Mouse (Mus musculus) intestine, embryonic 15.5 days (tissue): ENCODE measurements around the gene Col18a1. TPM values are rescaled to one million over a fixed set of nuclear protein-coding genes. Genes with fewer than 3 reads are reported as not detected.

ENCODE experiments used
- ATAC-seq: fragments of 200-750 bp; cut with Nextera tagmentation; 2 replicates; pipeline ENCODE4 v1.8.0; 2017; ENCODE audit warnings: moderate TSS enrichment, moderate library complexity
- H3K27ac ChIP-seq: fragments of 300-500 bp; sonication (generic); 2 replicates; pipeline ENCODE4 v1.5.1; 2015; ENCODE audit warnings: mild to moderate bottlenecking, inconsistent platforms
- H3K27me3 ChIP-seq: fragments of 300-500 bp; sonication (generic); replicated peaks from 2 replicates; pipeline ENCODE4 v1.6.1; 2015; ENCODE audit warnings: inconsistent platforms
- H3K36me3 ChIP-seq: fragments of 300-500 bp; sonication (generic); 2 replicates; pipeline ENCODE4 v1.6.1; 2015; ENCODE audit warnings: inconsistent platforms
- H3K4me1 ChIP-seq: fragments of 300-500 bp; sonication (generic); replicated peaks from 2 replicates; pipeline ENCODE4 v1.6.1; 2015; ENCODE audit warnings: inconsistent platforms
- H3K4me2 ChIP-seq: fragments of 300-500 bp; sonication (generic); replicated peaks from 2 replicates; pipeline ENCODE4 v1.6.1; 2015; ENCODE audit warnings: mild to moderate bottlenecking, inconsistent platforms
- H3K4me3 ChIP-seq: fragments of 300-500 bp; sonication (generic); replicated peaks from 2 replicates; pipeline ENCODE4 v1.5.1; 2015; ENCODE audit warnings: inconsistent platforms
- H3K9ac ChIP-seq: fragments of 300-500 bp; sonication (generic); 2 replicates; pipeline ENCODE4 v1.6.1; 2015; ENCODE audit warnings: inconsistent platforms
- H3K9me3 ChIP-seq: fragments of 300-500 bp; sonication (generic); 2 replicates; pipeline ENCODE4 v1.6.1; 2016; ENCODE audit warnings: inconsistent platforms
- WGBS: fragments of 180-500 bp; shearing (Covaris S2); methylation state at CpG from one replicate; pipeline ENCODE4 v1.1.7; 2015; 5-methylcytosine and 5-hydroxymethylcytosine counted together
- polyA plus RNA-seq: library from polyadenylated mRNA; unstranded; fragments of >200 nt; fragmentation: Nextera tagmentation; extraction: Ambion mirVana; gene quantifications from 2 replicates; pipeline ENCODE4 v1.2.1, GENCODE M21; 2015

The Col18a1 gene
- polyA plus RNA-seq, 1 experiment from 2014 or later: 59.5 TPM

DNA sequence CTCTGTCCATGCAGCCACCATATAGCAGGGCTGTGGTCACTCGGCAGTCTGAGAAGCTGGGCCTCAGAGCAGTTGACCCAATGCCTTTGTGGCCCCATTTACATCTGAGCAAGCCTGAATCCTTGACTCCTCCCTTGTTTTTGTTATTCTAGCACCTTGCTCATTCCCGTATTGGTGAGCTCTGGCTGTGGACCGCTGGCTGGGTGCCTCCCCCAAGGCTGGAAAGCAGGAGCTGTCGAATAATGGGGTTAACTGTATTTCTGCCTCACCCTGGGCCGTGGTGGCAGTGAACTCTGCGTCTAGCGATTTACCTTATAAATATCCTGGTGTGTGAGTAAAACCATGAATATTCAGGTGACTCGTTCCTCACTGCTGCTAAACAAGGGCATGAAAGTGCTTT, 149.8 kb downstream of the Col18a1 start:
- H3K27ac ChIP-seq: no peak overlapping the region
- H3K4me3 ChIP-seq: no peak overlapping the region
- 48% methylated on average over 8 of the region's 8 CpGs for WGBS
- H3K9me3 ChIP-seq: no peaks in the 10 kb centered on the region
- no peak for ATAC-seq
- no peak overlapping the region for H3K4me2 ChIP-seq
- no peaks in the 10 kb centered on the region for H3K27me3 ChIP-seq
- no peaks in the 10 kb centered on the region for H3K4me1 ChIP-seq
- H3K36me3 ChIP-seq: no peaks in the 10 kb centered on the region
- no peak overlapping the region for H3K9ac ChIP-seq

DNA sequence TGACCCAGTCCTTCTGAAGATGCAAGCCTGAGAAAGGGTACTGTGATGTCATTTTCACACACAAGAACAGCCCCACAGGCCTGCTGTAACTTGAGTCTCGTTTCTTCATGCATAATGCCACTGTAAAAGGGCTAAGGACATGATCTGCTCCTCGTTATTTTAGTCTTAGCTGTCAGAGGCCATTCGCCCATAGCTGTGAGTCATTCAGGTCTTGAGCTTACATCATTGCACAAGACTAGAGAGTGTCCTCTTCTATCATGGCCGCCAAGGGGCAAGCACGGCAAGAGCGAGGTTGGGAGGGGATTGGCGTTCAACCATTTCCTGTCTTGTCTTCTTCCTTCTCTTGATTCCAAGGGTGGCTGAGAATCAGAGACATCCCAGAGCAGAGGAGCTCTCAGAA, 150.3 kb downstream of the Col18a1 start:
- H3K27me3 ChIP-seq: no peaks in the 10 kb centered on the region
- H3K9me3 ChIP-seq: no peaks in the 10 kb centered on the region
- H3K27ac ChIP-seq: no peak overlapping the region
- H3K9ac ChIP-seq: no peak overlapping the region
- H3K4me1 ChIP-seq: no peaks in the 10 kb centered on the region
- ATAC-seq: no peak
- H3K4me2 ChIP-seq: no peak overlapping the region
- no peaks in the 10 kb centered on the region for H3K36me3 ChIP-seq
- 80% methylated on average over 7 of the region's 7 CpGs for WGBS
- H3K4me3 ChIP-seq: no peak overlapping the region

DNA sequence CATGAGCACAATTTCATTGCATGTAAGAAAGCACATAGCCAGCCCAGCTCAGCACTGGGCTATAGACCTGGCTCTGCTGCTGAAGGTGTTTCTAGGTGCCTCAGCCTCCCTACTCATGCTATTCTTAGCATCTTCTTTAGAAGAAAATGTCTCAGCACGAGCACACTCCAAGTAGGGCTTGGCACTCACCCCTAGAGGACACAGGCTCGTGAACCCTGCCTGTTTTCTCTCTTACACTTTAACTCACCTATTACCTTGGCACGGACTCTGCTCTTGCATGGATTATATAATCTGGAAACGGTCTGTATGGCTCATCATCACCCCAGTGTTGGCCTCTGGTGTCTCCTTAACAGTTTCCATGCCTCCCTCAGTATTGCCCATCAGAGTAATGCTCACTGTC, 154.7 kb downstream of the Col18a1 start:
- Histone ChIP-seq H3K27ac (no peak overlapping the region), H3K4me3 (no peak overlapping the region), H3K27me3 (no peaks in the 10 kb centered on the region), H3K4me1 (peaks cover 8% of the 10 kb centered on the region), H3K9me3 (no peaks in the 10 kb centered on the region), H3K4me2 (no peak overlapping the region), H3K36me3 (no peaks in the 10 kb centered on the region), H3K9ac (no peak overlapping the region)
- 81% methylated on average over 4 of the region's 4 CpGs for WGBS
- no peak for ATAC-seq

DNA sequence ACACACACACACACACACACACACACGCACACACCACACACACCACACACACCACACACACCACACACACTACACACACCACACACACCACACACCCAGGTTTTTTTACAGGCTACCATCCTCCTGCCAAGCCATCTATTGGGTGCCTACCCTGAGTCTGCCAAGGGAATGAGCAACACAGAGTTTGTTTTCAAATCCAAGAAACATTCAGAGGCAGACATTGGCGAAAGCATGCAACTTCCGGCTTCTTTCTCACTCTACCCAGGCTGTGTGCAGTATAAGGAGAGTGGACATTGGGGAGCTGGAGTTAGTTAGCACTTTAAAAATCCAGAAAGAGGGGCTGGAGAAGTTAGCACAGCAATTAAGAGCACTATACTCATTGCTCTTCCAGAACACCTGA, 157.7 kb downstream of the Col18a1 start:
- 0 out of 2 replicates have a peak overlapping the region, but pooled peaks have one; percentile 32 for H3K27ac ChIP-seq
- no peaks in the 10 kb centered on the region for H3K9me3 ChIP-seq
- H3K36me3 ChIP-seq: no peaks in the 10 kb centered on the region
- no peaks in the 10 kb centered on the region for H3K27me3 ChIP-seq
- peaks cover 8% of the 10 kb centered on the region for H3K4me1 ChIP-seq
- no peak overlapping the region for H3K4me2 ChIP-seq
- 91% methylated on average over 3 of the region's 3 CpGs for WGBS
- H3K4me3 ChIP-seq: no peak overlapping the region
- no peak overlapping the region for H3K9ac ChIP-seq
- ATAC-seq: no peak

DNA sequence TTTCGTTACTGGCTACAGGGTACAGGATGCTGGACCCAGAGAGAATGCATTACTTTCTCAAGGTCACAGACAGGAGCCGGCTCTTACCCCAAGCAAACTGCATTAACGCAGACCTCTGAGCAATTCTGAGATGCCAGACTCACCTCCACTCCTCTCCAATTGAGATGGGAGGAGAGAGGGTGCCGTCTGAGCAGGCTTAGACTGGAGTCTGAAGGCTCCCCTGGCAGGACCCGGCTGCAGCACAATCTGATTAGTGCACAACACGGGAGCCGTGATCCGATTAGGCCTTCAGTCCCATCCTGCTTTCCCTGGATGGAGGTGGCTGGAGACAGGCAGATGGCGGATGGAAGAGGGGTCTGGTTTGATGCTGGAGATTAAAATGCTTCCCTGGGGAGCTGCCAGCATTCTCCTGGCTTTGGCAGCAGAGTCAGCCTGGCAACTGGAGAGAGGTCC, 158.2 kb downstream of the Col18a1 start:
- 0 out of 2 replicates have a peak overlapping the region, but pooled peaks have one; percentile 22 for H3K27ac ChIP-seq
- 29% methylated on average over 9 of the region's 9 CpGs for WGBS
- peak; percentile 70 for ATAC-seq
- no peaks in the 10 kb centered on the region for H3K27me3 ChIP-seq
- no peak overlapping the region for H3K4me3 ChIP-seq
- H3K4me2 ChIP-seq: no peak overlapping the region; the same call in 1 of the 2 replicates
- no peaks in the 10 kb centered on the region for H3K9me3 ChIP-seq
- no peak overlapping the region for H3K9ac ChIP-seq
- peaks cover 8% of the 10 kb centered on the region for H3K4me1 ChIP-seq
- H3K36me3 ChIP-seq: no peaks in the 10 kb centered on the region

DNA sequence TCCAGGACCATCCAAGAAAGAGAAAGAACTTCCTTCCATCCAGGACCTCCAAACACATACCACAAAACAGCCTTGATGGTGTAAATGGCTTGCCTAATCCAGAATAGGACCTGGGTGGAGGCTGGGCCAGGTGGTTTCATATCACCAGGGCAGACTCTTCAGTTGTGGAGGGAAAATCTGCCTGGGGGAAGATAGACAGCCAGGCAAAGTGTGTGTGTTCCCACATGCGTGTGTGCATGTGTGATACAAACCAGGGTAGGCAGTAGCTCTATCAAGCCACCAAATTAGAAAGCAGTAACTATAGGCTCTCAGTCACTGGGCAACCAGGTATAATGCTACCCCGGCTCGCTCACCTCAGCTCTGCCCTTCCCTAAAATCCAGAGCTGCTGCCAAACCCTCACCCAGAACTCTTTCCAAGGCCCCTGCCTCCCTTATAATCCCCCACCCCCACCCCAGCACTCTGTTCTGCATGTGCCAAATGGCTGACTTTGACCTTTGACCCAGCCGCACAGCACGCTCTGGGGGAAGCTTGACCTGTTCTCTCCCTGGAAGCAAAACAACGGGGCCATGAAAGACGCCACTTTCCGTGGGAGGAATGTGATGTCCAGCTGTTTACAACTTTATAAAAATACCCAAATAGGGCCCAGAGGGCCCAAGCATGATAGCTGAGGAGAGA, 158.8 kb downstream of the Col18a1 start:
- no peak overlapping the region; the same call in 1 of the 2 replicates for H3K4me2 ChIP-seq

DNA sequence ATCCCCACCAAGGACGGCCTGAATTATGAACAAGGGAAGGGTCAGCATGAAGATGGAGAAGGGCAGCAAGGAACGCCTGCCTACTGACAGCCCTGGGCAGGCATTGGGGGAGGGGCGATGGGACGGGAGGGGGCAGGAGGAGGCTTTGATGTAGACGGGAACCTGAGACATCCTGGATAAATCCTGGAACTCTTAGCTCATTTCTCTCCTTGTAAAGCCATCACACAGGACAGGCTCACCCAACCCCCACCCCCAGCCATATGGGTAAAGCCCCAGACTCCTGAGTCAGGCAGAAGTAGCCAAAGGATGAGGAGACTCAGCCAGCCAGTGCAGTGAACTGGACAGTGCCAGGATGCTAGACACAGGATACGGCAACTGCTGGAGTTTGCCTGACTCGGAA, 161.4 kb downstream of the Col18a1 start:
- Histone ChIP-seq H3K9ac (no peak overlapping the region), H3K4me1 (peaks cover 8% of the 10 kb centered on the region), H3K36me3 (no peaks in the 10 kb centered on the region), H3K9me3 (no peaks in the 10 kb centered on the region), H3K4me2 (no peak overlapping the region), H3K27me3 (no peaks in the 10 kb centered on the region), H3K27ac (no peak overlapping the region), H3K4me3 (no peak overlapping the region)
- 30% methylated on average over 7 of the region's 7 CpGs for WGBS
- no peak for ATAC-seq

More for the DNA sequence above, 158.8 kb downstream of the Col18a1 start:
- Histone ChIP-seq H3K9me3 (no peaks in the 10 kb centered on the region), H3K27ac (0 out of 2 replicates have a peak overlapping the region, but pooled peaks have one; percentile 22), H3K4me1 (peaks cover 8% of the 10 kb centered on the region), H3K9ac (no peak overlapping the region), H3K27me3 (no peaks in the 10 kb centered on the region), H3K4me3 (no peak overlapping the region), H3K36me3 (no peaks in the 10 kb centered on the region)
- 40% methylated on average over 8 of the region's 8 CpGs for WGBS
- peak; percentile 48 for ATAC-seq

Other genes with a start within 250 kb of the Col18a1 start
- 43.5 and 44.1 TPM in 2 replicates for gene Pcbp3, start 204.7 kb downstream of the Col18a1 start, polyA plus RNA-seq
- gene Slc19a1, start 134.3 kb downstream of the Col18a1 start, polyA plus RNA-seq: 43.1 and 50.9 TPM in 2 replicates
- gene Pofut2, start 92.7 kb upstream of the Col18a1 start, polyA plus RNA-seq: 96.7 and 104 TPM in 2 replicates